Mouse (Mus musculus): ENCODE data around the gene Vwa7. TPM values are rescaled to one million over a fixed set of nuclear protein-coding genes. Genes with fewer than 3 reads are reported as not detected.

The Vwa7 gene
- 0.51 and 1.3 TPM in 2 replicates for polyA plus RNA-seq (2012; ENCODE audit: low replicate concordance)

GRCm38 (mm10) chr17:35016376-35016775, at the start of gene Vwa7:
Gene Vwa7, plus strand, starts transcription at chr17:35016579.

GRCm38 (mm10) chr17:34969822-34970221, 46.6 kb upstream of the Vwa7 start, which contains the start of gene Gm20481:
Gene Gm20481, plus strand, starts transcription at chr17:34969912.

GRCm38 (mm10) chr17:34972069-34972749, 44.2 kb upstream of the Vwa7 start, which contains the start of the genes Hspa1a and Hspa1l:
Gene Hspa1a, minus strand, starts transcription at chr17:34972156.
Gene Hspa1l, plus strand, starts transcription at chr17:34972703.

GRCm38 (mm10) chr17:34981690-34982180, 34.6 kb upstream of the Vwa7 start, which contains the start of gene Lsm2:
Gene Lsm2, plus strand, starts transcription at chr17:34981862.

GRCm38 (mm10) chr17:35000717-35001451, 15.5 kb upstream of the Vwa7 start, which contains the start of gene Vars:
Gene Vars, plus strand, starts transcription at chr17:35000987.

GRCm38 (mm10) chr17:35027277-35028068, 11.1 kb downstream of the Vwa7 start, which contains the start of gene Sapcd1:
Gene Sapcd1, minus strand, starts transcription at chr17:35028016.

GRCm38 (mm10) chr17:35046681-35047455, 30.5 kb downstream of the Vwa7 start, which contains the start of gene Msh5:
Gene Msh5, minus strand, starts transcription at chr17:35046745.

GRCm38 (mm10) chr17:35049561-35050016, 33.2 kb downstream of the Vwa7 start, which contains the start of gene Clic1:
Gene Clic1, plus strand, starts transcription at chr17:35049966.

GRCm38 (mm10) chr17:35058911-35059892, 42.8 kb downstream of the Vwa7 start, which contains the start of gene Ddah2:
Gene Ddah2, plus strand, starts transcription at chr17:35059035.

GRCm38 (mm10) chr17:35064951-35065947, 48.9 kb downstream of the Vwa7 start, which contains the start of gene Ly6g6c:
Gene Ly6g6c, plus strand, starts transcription at chr17:35065388.

GRCm38 (mm10) chr17:35066084-35066483, 49.7 kb downstream of the Vwa7 start, which contains the start of gene Mpig6b:
Gene Mpig6b, minus strand, starts transcription at chr17:35066184.

Other genes starting within 250 kb of the Vwa7 start
- 0.26 and 0.85 TPM in 2 replicates for gene Cyp21a1, start 212.0 kb upstream of the Vwa7 start, polyA plus RNA-seq (2012; ENCODE audit: low replicate concordance)
- 35.1 and 41.2 TPM in 2 replicates for gene Stk19, start 179.6 kb upstream of the Vwa7 start, polyA plus RNA-seq (2012; ENCODE audit: low replicate concordance)
- 64.7 and 107 TPM in 2 replicates for gene Dxo, start 179.6 kb upstream of the Vwa7 start, polyA plus RNA-seq (2012; ENCODE audit: low replicate concordance)
- 73.9 and 94.6 TPM in 2 replicates for gene Skiv2l, start 166.4 kb upstream of the Vwa7 start, polyA plus RNA-seq (2012; ENCODE audit: low replicate concordance)
- 110 and 113 TPM in 2 replicates for gene Nelfe, start 166.2 kb upstream of the Vwa7 start, polyA plus RNA-seq (2012; ENCODE audit: low replicate concordance)
- 0.42 and 1.0 TPM in 2 replicates for gene Cfb, start 154.1 kb upstream of the Vwa7 start, polyA plus RNA-seq (2012; ENCODE audit: low replicate concordance)
- 12.3 and 13.4 TPM in 2 replicates for gene Zbtb12, start 137.1 kb upstream of the Vwa7 start, polyA plus RNA-seq (2012; ENCODE audit: low replicate concordance)
- gene Gm20547, start 134.5 kb upstream of the Vwa7 start, polyA plus RNA-seq (2012; ENCODE audit: low replicate concordance), result 0.10 TPM in 1 of 2 replicates, not detected in the other
- 1.6 and 6.5 TPM in 2 replicates for gene C2, start 118.3 kb upstream of the Vwa7 start, polyA plus RNA-seq (2012; ENCODE audit: low replicate concordance)
- gene Ehmt2, start 118.1 kb upstream of the Vwa7 start, polyA plus RNA-seq (2012; ENCODE audit: low replicate concordance), result 299 and 719 TPM in 2 replicates
- gene Slc44a4, start 102.1 kb upstream of the Vwa7 start, polyA plus RNA-seq (2012; ENCODE audit: low replicate concordance), result not detected in 2 replicates
- gene Neu1, start 85.3 kb upstream of the Vwa7 start, polyA plus RNA-seq (2012; ENCODE audit: low replicate concordance), result 46.6 and 61.8 TPM in 2 replicates
- 3.0 and 6.4 TPM in 2 replicates for gene Hspa1b, start 57.3 kb upstream of the Vwa7 start, polyA plus RNA-seq (2012; ENCODE audit: low replicate concordance)
- gene Gm20481, start 46.7 kb upstream of the Vwa7 start, polyA plus RNA-seq (2012; ENCODE audit: low replicate concordance), result not detected in 2 replicates
- gene Hspa1a, start 44.4 kb upstream of the Vwa7 start, polyA plus RNA-seq (2012; ENCODE audit: low replicate concordance), result 0.68 and 2.2 TPM in 2 replicates
- gene Hspa1l, start 43.9 kb upstream of the Vwa7 start, polyA plus RNA-seq (2012; ENCODE audit: low replicate concordance), result not detected in 2 replicates
- gene Lsm2, start 34.7 kb upstream of the Vwa7 start, polyA plus RNA-seq (2012; ENCODE audit: low replicate concordance), result 51.7 and 75.3 TPM in 2 replicates
- gene Vars, start 15.6 kb upstream of the Vwa7 start, polyA plus RNA-seq (2012; ENCODE audit: low replicate concordance), result 768 and 1,214 TPM in 2 replicates
- 93.8 and 249 TPM in 2 replicates for gene Sapcd1, start 11.4 kb downstream of the Vwa7 start, polyA plus RNA-seq (2012; ENCODE audit: low replicate concordance)
- gene Msh5, start 30.2 kb downstream of the Vwa7 start, polyA plus RNA-seq (2012; ENCODE audit: low replicate concordance), result 54.6 and 127 TPM in 2 replicates
- 161 and 172 TPM in 2 replicates for gene Clic1, start 33.4 kb downstream of the Vwa7 start, polyA plus RNA-seq (2012; ENCODE audit: low replicate concordance)
- gene Ddah2, start 42.5 kb downstream of the Vwa7 start, polyA plus RNA-seq (2012; ENCODE audit: low replicate concordance), result 6.4 and 6.5 TPM in 2 replicates
- 0.17 TPM in 1 of 2 replicates, not detected in the other for gene Ly6g6c, start 48.8 kb downstream of the Vwa7 start, polyA plus RNA-seq (2012; ENCODE audit: low replicate concordance)
- gene Mpig6b, start 49.6 kb downstream of the Vwa7 start, polyA plus RNA-seq (2012; ENCODE audit: low replicate concordance), result 0.16 and 0.42 TPM in 2 replicates
- gene Ly6g6e, start 60.3 kb downstream of the Vwa7 start, polyA plus RNA-seq (2012; ENCODE audit: low replicate concordance), result not detected in 2 replicates
- not detected in 2 replicates for gene Ly6g6d, start 61.5 kb downstream of the Vwa7 start, polyA plus RNA-seq (2012; ENCODE audit: low replicate concordance)
- gene Ly6g6f, start 69.0 kb downstream of the Vwa7 start, polyA plus RNA-seq (2012; ENCODE audit: low replicate concordance), result not detected in 2 replicates
- 115 and 170 TPM in 2 replicates for gene Abhd16a, start 72.7 kb downstream of the Vwa7 start, polyA plus RNA-seq (2012; ENCODE audit: low replicate concordance)
- gene Ly6g5c, start 91.7 kb downstream of the Vwa7 start, polyA plus RNA-seq (2012; ENCODE audit: low replicate concordance), result not detected in 2 replicates
- 0.24 and 0.66 TPM in 2 replicates for gene Ly6g5b, start 98.8 kb downstream of the Vwa7 start, polyA plus RNA-seq (2012; ENCODE audit: low replicate concordance)
- 76.2 and 161 TPM in 2 replicates for gene Gpank1, start 104.9 kb downstream of the Vwa7 start, polyA plus RNA-seq (2012; ENCODE audit: low replicate concordance)
- 50.0 and 73.9 TPM in 2 replicates for gene Csnk2b, start 105.5 kb downstream of the Vwa7 start, polyA plus RNA-seq (2012; ENCODE audit: low replicate concordance)
- gene D17H6S53E, start 109.8 kb downstream of the Vwa7 start, polyA plus RNA-seq (2012; ENCODE audit: low replicate concordance), result 21.2 and 21.9 TPM in 2 replicates
- 0.18 and 0.28 TPM in 2 replicates for gene Apom, start 115.5 kb downstream of the Vwa7 start, polyA plus RNA-seq (2012; ENCODE audit: low replicate concordance)
- 414 and 841 TPM in 2 replicates for gene Bag6, start 118.6 kb downstream of the Vwa7 start, polyA plus RNA-seq (2012; ENCODE audit: low replicate concordance)
- gene Prrc2a, start 148.3 kb downstream of the Vwa7 start, polyA plus RNA-seq (2012; ENCODE audit: low replicate concordance), result 1,121 and 1,280 TPM in 2 replicates
- gene Aif1, start 159.5 kb downstream of the Vwa7 start, polyA plus RNA-seq (2012; ENCODE audit: low replicate concordance), result 7.8 and 19.1 TPM in 2 replicates
- gene Lst1, start 171.9 kb downstream of the Vwa7 start, polyA plus RNA-seq (2012; ENCODE audit: low replicate concordance), result 28.4 and 125 TPM in 2 replicates
- gene Ltb, start 177.9 kb downstream of the Vwa7 start, polyA plus RNA-seq (2012; ENCODE audit: low replicate concordance), result 883 and 1,534 TPM in 2 replicates
- gene Tnf, start 185.4 kb downstream of the Vwa7 start, polyA plus RNA-seq (2012; ENCODE audit: low replicate concordance), result 8.2 and 10.3 TPM in 2 replicates
- 20.2 and 29.6 TPM in 2 replicates for gene Lta, start 188.8 kb downstream of the Vwa7 start, polyA plus RNA-seq (2012; ENCODE audit: low replicate concordance)
- not detected in 2 replicates for gene Gm16181, start 204.3 kb downstream of the Vwa7 start, polyA plus RNA-seq (2012; ENCODE audit: low replicate concordance)
- 2.8 and 6.8 TPM in 2 replicates for gene Atp6v1g2, start 217.1 kb downstream of the Vwa7 start, polyA plus RNA-seq (2012; ENCODE audit: low replicate concordance)
- gene Nfkbil1, start 219.2 kb downstream of the Vwa7 start, polyA plus RNA-seq (2012; ENCODE audit: low replicate concordance), result 35.2 and 66.9 TPM in 2 replicates
- 174 and 194 TPM in 2 replicates for gene Ddx39b, start 225.2 kb downstream of the Vwa7 start, polyA plus RNA-seq (2012; ENCODE audit: low replicate concordance)
- 496 and 1,202 TPM in 2 replicates for gene H2-D1, start 246.2 kb downstream of the Vwa7 start, polyA plus RNA-seq (2012; ENCODE audit: low replicate concordance)

Measured in hematopoietic multipotent progenitor cell, adult 10-12 weeks (in vitro differentiated cells).